Mouse (Mus musculus) liver, embryonic 12.5 days (tissue): ENCODE data around the gene Capza2. TPM values are rescaled to one million over a fixed set of nuclear protein-coding genes. Genes with fewer than 3 reads are reported as not detected.

Experiments
- ATAC-seq: fragments of 200-750 bp; cut with Nextera tagmentation; 2 replicates; pipeline ENCODE4 v1.8.0; 2017; ENCODE audit warnings: moderate number of reproducible peaks, mild to moderate bottlenecking, moderate library complexity
- H3K27ac ChIP-seq: fragments of 300-500 bp; sonication (generic); 2 replicates; pipeline ENCODE4 v1.5.1; 2016; ENCODE audit warnings: mild to moderate bottlenecking
- H3K27me3 ChIP-seq: fragments of 300-500 bp; sonication (generic); replicated peaks from 2 replicates; pipeline ENCODE4 v1.6.1; 2016; ENCODE audit warnings: mild to moderate bottlenecking, moderate library complexity
- H3K36me3 ChIP-seq: fragments of 300-500 bp; sonication (generic); 2 replicates; pipeline ENCODE4 v1.6.1; 2016; ENCODE audit warnings: mild to moderate bottlenecking, moderate library complexity
- H3K4me1 ChIP-seq: fragments of 300-500 bp; sonication (generic); 2 replicates; pipeline ENCODE4 v1.6.1; 2016
- H3K4me2 ChIP-seq: fragments of 300-500 bp; sonication (generic); 2 replicates; pipeline ENCODE4 v1.6.1; 2016; ENCODE audit warnings: mild to moderate bottlenecking, moderate library complexity
- H3K4me3 ChIP-seq: fragments of 300-500 bp; sonication (generic); 2 replicates; pipeline ENCODE4 v1.5.1; 2016; ENCODE audit warnings: mild to moderate bottlenecking, moderate library complexity
- H3K9ac ChIP-seq: fragments of 300-500 bp; sonication (generic); 2 replicates; pipeline ENCODE4 v1.6.1; 2016; ENCODE audit warnings: mild to moderate bottlenecking, moderate library complexity
- H3K9me3 ChIP-seq: fragments of 300-500 bp; sonication (generic); replicated peaks from 2 replicates; pipeline ENCODE4 v1.6.1; 2016; ENCODE audit warnings: mild to moderate bottlenecking, moderate library complexity
- WGBS: fragments of 180-500 bp; shearing (Covaris S2); methylation state at CpG from one replicate; pipeline ENCODE4 v1.1.7; 2016; ENCODE audit not compliant: insufficient replicate concordance; 5-methylcytosine and 5-hydroxymethylcytosine counted together
- polyA plus RNA-seq: library from polyadenylated mRNA; unstranded; fragments of >200 nt; fragmentation: Nextera tagmentation; extraction: Ambion mirVana; gene quantifications from 2 replicates; pipeline ENCODE4 v1.2.1, GENCODE M21; 2016

Capza2 gene
- polyA plus RNA-seq, result 103 TPM in 2 replicates

DNA sequence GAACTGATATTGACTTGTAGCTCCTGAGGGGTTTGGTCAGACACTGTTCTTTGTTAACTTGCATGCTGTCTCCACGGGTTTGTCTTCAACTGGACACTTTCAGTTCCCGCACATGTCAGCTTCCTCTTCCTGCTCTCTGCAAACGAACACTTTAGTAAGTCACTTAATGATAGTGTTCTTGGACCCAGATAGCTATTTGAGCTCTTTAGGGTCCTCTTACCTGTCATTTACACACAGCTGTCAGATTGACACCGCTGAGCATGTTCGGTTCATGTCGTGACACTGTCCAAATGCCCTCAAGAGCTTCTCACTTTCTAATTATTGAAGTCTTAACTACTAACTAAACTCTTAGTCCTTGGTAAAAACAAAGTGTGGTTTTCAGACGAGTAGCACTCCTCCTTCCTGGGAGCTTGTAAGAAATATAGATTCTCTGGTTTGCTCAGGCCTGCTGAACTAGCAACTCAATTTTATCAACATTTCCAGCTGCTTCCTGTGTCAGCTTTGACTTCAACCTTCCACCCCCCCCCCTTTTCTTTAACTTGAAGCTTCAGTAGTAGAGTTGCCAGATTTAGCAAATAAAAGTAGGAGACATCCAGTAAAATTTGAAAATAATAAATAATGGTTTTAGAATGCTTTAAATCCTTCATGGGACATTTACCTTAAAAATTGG, at the start of gene Capza2:
TSS of gene Capza2 (plus strand) at position 620 of the 670 bp plus-strand sequence.
- Histone ChIP-seq H3K27me3 (no peaks in the 10 kb centered on the region), H3K36me3 (peaks cover 2% of the 10 kb centered on the region), H3K9ac (peak within 1 kb of the TSS; percentile 98), H3K4me2 (peak within 1 kb of the TSS; percentile 84), H3K27ac (peak within 1 kb of the TSS; percentile 94), H3K4me1 (peaks cover 40% of the 10 kb centered on the region), H3K9me3 (no peaks in the 10 kb centered on the region), H3K4me3 (peak within 1 kb of the TSS; percentile 98)
- 17% methylated on average over 7 of the region's 7 CpGs for WGBS
- no peak for ATAC-seq

DNA sequence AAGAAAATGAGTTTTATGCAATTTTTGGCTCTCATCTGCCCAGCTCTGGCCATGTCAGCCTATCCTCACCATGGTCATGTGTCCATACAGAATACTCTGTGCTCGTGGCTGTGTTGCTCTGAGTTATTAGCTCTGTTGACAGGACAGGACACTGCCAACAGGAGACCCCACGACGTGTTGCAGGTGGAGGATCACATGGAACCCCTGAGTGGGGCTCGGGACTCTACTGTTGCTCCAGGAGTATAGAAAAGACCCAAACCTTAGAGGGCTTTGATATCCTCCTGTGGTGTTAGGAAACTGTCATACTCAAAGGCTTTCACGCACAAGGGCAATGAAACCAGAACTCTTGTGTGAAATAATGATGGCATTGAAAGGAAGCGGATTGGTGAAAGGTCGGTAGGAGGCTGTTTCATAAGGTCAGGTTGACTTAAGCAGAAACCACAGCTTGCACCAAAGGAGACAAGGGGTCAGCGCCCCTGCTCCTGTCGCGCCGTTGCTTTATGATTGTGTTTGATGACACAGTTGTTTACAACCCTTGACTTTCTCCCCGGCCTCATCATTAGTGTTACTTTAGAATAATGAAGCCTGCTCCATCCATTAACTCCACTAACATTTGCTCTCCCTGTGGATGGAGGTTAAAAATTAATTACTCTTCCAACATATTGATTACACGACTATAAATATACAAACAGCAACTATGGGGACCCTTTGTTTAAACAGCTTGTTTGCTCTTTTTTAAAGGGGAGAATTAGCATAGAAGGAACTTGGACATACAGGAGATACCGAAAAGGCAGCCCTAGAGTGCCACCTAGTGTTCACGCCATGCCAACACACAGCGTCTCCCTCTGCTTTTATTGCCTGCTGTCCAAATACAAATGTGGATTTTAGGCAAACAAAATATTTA, 46.7 kb upstream of the Capza2 start:
- no peaks in the 10 kb centered on the region for H3K36me3 ChIP-seq
- H3K4me2 ChIP-seq, result 0 out of 2 replicates have a peak overlapping the region, but pooled peaks have one; percentile 17
- peaks cover 6% of the 10 kb centered on the region; the same call in 1 of the 2 replicates for H3K4me1 ChIP-seq
- H3K27ac ChIP-seq, result no peak overlapping the region
- WGBS, result 30% methylated on average over 16 of the region's 16 CpGs
- H3K9me3 ChIP-seq, result peaks cover 3% of the 10 kb centered on the region; the same call in 1 of the 2 replicates
- no peak overlapping the region for H3K4me3 ChIP-seq
- H3K27me3 ChIP-seq, result no peaks in the 10 kb centered on the region
- H3K9ac ChIP-seq, result no peak overlapping the region
- peak; percentile 54 for ATAC-seq

- Histone ChIP-seq H3K27ac (no peak overlapping the region), H3K36me3 (no peaks in the 10 kb centered on the region), H3K4me2 (no peak overlapping the region), H3K4me1 (peaks cover 6% of the 10 kb centered on the region; the same call in 1 of the 2 replicates), H3K9me3 (peaks cover 3% of the 10 kb centered on the region; the same call in 1 of the 2 replicates), H3K9ac (no peak overlapping the region), H3K27me3 (no peaks in the 10 kb centered on the region), H3K4me3 (no peak overlapping the region)
- 41% methylated on average over 8 of the region's 8 CpGs for WGBS
- no peak for ATAC-seq
Observed at GRCm38 (mm10) chr6:17589953-17590627, 45.9 kb upstream of the Capza2 start.

- Histone ChIP-seq H3K4me3 (no peak overlapping the region), H3K9ac (no peak overlapping the region), H3K4me2 (no peak overlapping the region), H3K36me3 (no peaks in the 10 kb centered on the region), H3K9me3 (peaks cover 3% of the 10 kb centered on the region; the same call in 1 of the 2 replicates), H3K27ac (no peak overlapping the region), H3K27me3 (no peaks in the 10 kb centered on the region), H3K4me1 (peaks cover 5% of the 10 kb centered on the region; the same call in 1 of the 2 replicates)
- WGBS, result 70% methylated on average over 2 of the region's 2 CpGs
- ATAC-seq, result no peak
Observed at GRCm38 (mm10) chr6:17593971-17594370, 42.1 kb upstream of the Capza2 start.

DNA sequence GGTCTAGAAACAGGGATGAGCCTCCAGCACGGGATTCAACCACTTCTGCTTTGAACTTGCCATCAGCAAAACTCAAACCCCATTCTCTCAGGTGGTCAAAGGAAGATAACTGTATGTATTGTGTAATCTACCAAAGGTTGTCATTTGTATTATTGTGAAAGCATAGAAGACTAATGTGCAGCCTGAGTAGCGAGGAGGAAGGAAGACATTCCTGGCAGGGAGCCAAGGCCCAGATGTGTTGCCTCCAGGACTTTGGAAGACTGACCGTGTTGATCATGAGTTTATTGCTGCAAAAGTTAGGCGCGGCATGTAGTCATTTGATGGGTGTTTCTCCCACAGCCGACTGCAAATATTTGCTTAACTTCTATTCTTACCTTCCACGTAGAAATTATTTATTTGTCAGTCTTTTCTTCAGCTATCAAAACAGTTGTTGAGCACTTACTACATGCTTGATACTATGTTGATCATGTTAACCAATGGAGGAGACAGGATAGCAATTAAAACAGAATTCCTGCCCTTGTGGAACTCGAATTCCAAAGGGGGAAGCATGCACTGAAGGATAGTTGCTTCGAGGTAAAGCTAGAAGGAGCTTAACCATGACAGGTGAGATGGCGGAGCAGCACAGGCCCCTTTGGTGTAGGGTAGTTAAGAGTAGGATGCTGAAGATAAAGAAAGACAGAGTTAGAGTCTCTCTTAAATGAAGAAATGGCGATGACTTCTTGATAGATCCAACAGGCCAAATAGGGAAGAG, 40.1 kb upstream of the Capza2 start:
- Histone ChIP-seq H3K4me2 (no peak overlapping the region), H3K9ac (no peak overlapping the region), H3K4me3 (no peak overlapping the region), H3K36me3 (no peaks in the 10 kb centered on the region), H3K27ac (no peak overlapping the region), H3K9me3 (peaks cover 3% of the 10 kb centered on the region; the same call in 1 of the 2 replicates), H3K4me1 (no peaks in the 10 kb centered on the region), H3K27me3 (no peaks in the 10 kb centered on the region)
- no peak for ATAC-seq
- WGBS, result 69% methylated on average over 11 of the region's 11 CpGs

DNA sequence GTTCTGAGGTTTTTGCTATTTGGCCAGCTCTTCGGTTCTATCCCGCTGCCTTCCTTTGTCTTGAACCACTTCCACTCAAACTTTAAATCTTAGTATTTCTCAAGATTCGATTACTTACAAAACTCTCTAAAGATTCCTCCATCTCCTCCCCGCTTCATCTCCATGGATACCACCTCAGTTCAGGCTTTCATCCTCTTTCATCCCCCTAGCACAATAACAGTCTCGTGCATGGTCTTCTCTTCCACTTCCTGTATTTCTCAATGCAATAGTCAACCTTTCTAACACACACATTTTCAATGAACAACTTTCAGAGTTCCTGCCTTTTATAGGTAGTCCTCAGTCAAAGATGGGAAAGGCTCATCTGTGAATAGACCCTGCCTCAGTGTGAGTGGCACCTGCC, 36.7 kb upstream of the Capza2 start:
- WGBS, result 64% methylated on average over 5 of the region's 5 CpGs
- no peak for ATAC-seq

DNA sequence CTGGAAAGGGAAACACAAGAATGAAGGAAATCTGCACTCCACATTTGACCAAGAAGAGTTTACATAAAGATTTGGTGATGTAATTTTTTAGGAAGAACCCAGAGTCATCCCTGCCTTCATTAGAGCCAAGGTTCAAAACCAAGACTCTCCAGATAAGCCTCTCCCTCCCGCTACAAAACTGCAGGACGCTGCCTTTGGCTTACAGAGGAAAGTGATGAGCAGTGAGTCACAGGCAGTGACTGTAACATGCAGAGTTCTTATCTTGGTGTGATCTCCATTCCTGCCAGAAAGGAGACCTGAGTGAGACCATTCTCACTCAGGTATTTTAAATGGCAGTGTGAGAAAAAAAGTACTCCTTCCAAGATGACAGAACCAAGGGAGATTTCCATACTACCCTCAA, 34.5 kb upstream of the Capza2 start:
- Histone ChIP-seq H3K9me3 (no peaks in the 10 kb centered on the region; the same call in 1 of the 2 replicates), H3K27me3 (no peaks in the 10 kb centered on the region), H3K4me3 (no peak overlapping the region), H3K4me1 (no peaks in the 10 kb centered on the region), H3K36me3 (no peaks in the 10 kb centered on the region), H3K4me2 (no peak overlapping the region), H3K27ac (no peak overlapping the region), H3K9ac (no peak overlapping the region)
- WGBS, result 26% methylated on average over 2 of the region's 2 CpGs
- ATAC-seq, result no peak

More for the DNA sequence above, 36.7 kb upstream of the Capza2 start:
- no peaks in the 10 kb centered on the region for H3K4me1 ChIP-seq
- no peak overlapping the region for H3K4me2 ChIP-seq
- H3K4me3 ChIP-seq, result no peak overlapping the region
- no peaks in the 10 kb centered on the region for H3K27me3 ChIP-seq
- no peak overlapping the region for H3K27ac ChIP-seq
- H3K36me3 ChIP-seq, result no peaks in the 10 kb centered on the region
- H3K9ac ChIP-seq, result no peak overlapping the region
- H3K9me3 ChIP-seq, result no peaks in the 10 kb centered on the region; the same call in 1 of the 2 replicates

DNA sequence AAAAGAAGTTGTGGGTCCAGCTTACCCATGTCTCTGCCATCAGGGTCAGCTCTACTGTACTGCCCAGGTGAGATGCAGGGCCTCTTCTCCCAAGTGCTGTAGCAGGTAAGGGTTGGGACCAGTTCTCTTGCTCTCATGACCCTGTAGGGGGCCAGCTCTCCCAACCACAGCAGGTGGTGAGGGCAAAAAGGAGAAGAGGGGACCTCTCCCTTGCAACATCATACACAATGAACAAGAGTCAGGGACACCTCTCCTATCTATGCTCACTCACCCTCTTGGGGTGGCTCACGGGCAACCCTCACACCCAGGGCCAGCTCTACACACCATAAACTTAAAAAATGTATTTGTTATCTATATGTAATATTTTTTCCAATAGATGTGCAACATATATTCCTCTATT, 29.1 kb upstream of the Capza2 start:
- H3K4me3 ChIP-seq, result no peak overlapping the region
- 43% methylated on average over 1 of the region's 1 CpGs for WGBS
- no peak for ATAC-seq
- no peak overlapping the region for H3K9ac ChIP-seq
- H3K36me3 ChIP-seq, result no peaks in the 10 kb centered on the region
- no peak overlapping the region for H3K27ac ChIP-seq
- H3K4me2 ChIP-seq, result no peak overlapping the region
- no peaks in the 10 kb centered on the region for H3K4me1 ChIP-seq
- no peaks in the 10 kb centered on the region for H3K27me3 ChIP-seq
- no peaks in the 10 kb centered on the region for H3K9me3 ChIP-seq

DNA sequence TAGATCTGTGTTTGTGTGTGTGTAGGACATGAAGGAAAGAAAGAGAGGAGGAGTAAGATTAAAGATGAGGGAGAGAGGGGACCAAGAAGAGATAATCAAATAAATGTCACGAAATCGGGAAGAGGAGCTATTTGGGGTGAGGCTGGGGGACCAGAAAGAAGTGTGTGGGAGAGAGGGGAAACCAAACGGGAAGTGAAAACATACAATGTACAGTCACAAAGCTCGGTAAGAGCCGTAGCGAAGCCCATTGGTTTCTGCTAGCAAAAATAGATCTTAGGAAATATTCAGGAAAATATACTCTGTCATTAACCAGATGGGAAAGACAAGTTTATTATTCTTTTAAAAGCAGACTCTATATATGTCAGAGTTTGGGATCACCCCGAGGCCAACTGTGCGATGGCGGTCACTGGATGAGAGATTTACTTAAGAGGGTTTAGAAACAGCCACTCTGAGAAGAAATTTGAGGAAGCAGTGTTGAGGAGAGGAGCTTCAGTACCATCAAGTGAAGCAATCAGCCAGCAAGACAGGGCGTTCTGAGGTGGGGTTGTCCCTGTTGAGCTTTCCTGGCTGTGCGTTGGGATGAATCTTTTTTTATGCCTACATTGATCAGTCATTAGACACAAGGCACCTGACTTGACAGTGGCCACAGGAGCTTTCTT, 24.6 kb upstream of the Capza2 start:
- 53% methylated on average over 11 of the region's 11 CpGs for WGBS
- H3K27ac ChIP-seq, result no peak overlapping the region

DNA sequence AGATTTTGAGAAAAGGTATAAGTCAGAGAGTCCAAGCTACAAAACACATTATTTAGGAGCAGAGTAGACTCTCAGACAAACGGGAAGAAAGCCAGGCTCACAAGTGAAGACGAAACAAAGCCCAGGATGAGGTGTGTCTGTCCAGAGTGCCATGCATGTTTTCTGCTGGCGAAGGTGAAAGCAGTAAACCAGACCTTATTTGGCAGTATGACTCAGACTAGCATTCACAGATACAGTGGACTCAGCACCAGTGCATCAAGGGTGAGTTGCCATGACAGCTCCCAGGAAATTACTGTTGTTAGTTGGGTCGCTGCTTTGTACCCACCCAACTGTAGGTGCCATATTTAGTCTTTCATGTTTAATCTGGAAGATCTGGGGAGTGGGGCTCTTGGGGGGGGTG, 23.4 kb upstream of the Capza2 start:
- Histone ChIP-seq H3K27me3 (no peaks in the 10 kb centered on the region), H3K9ac (no peak overlapping the region), H3K9me3 (no peaks in the 10 kb centered on the region), H3K36me3 (no peaks in the 10 kb centered on the region), H3K4me1 (no peaks in the 10 kb centered on the region), H3K4me3 (no peak overlapping the region), H3K27ac (no peak overlapping the region), H3K4me2 (no peak overlapping the region)
- 72% methylated on average over 4 of the region's 4 CpGs for WGBS
- ATAC-seq, result no peak

More for the DNA sequence above, 24.6 kb upstream of the Capza2 start:
- Histone ChIP-seq H3K9ac (no peak overlapping the region), H3K27me3 (no peaks in the 10 kb centered on the region), H3K36me3 (no peaks in the 10 kb centered on the region), H3K9me3 (no peaks in the 10 kb centered on the region), H3K4me3 (no peak overlapping the region), H3K4me2 (no peak overlapping the region), H3K4me1 (no peaks in the 10 kb centered on the region)
- ATAC-seq, result no peak

DNA sequence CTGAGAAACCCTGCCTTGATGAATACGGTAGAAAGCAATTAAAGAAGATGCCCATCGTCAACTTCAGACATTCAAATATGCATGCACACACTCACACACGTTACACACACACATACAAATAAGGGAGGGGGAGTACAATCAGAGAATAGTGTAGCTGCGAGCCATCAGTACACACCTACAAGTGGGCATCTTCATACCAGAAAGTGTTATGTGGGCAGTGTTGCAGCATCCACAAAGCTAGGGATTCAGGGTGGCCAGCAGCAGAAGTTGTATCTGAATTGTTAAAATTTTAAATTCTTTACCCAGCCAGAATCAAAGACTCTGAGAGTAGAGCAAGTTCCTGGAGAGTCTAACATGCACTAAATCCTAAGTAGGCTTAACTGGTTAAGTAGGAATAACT, 15.2 kb upstream of the Capza2 start:
- H3K27me3 ChIP-seq, result no peaks in the 10 kb centered on the region
- ATAC-seq, result no peak
- no peaks in the 10 kb centered on the region for H3K36me3 ChIP-seq
- H3K4me1 ChIP-seq, result no peaks in the 10 kb centered on the region
- no peak overlapping the region for H3K4me3 ChIP-seq
- H3K9ac ChIP-seq, result no peak overlapping the region
- 69% methylated on average over 4 of the region's 4 CpGs for WGBS
- H3K4me2 ChIP-seq, result no peak overlapping the region
- no peaks in the 10 kb centered on the region for H3K9me3 ChIP-seq
- H3K27ac ChIP-seq, result no peak overlapping the region
